Mouse (Mus musculus) splenic B cell, adult 2 months (primary cell): ENCODE data around the gene Gm4858.
"Not testable (repeated sequence)": the region's sequence is repeated elsewhere in the genome, so short reads cannot be mapped to it uniquely, and the experiment has no call there.

ENCODE experiments used
- DNase-seq: peaks from one replicate; pipeline ENCODE4 v3.0.0-alpha.2; 2011; ENCODE audit warnings: low read depth, low spot score
- H3K27me3 ChIP-seq: 2 replicates; pipeline ENCODE4 v1.6.1; 2012; ENCODE audit warnings: mild to moderate bottlenecking, low read length, moderate library complexity, mixed read lengths; ENCODE audit not compliant: control insufficient read depth, poor library complexity, insufficient read depth, severe bottlenecking
- H3K36me3 ChIP-seq: 2 replicates; pipeline ENCODE4 v1.6.1; 2012; ENCODE audit warnings: mild to moderate bottlenecking, low read length, moderate library complexity, mixed read lengths; ENCODE audit not compliant: control insufficient read depth, poor library complexity, insufficient read depth, severe bottlenecking

Gm4858 gene

DNA sequence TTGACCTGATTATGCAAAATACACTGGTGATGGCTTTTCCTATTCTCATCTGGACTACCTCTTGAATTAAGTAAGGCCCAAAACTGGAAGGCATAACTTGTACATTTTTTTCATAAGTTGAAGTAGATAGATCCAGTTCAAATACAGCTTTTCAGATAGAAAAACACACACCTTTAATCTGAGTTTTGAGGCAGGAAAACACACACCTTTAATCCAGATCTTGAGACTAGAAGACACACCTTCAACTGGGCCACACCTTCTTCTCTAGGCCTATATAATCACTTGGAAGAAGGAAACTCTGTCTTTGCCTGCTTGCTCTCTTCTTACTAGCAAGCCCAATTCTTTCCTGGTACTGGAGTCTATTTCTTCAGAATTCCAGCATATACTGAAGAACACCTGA is at the start of gene Gm4858:
TSS of gene Gm4858 (plus strand) at position 301 of the 400 bp plus-strand sequence.
- not testable (repeated sequence) for H3K27me3 ChIP-seq, H3K36me3 ChIP-seq, DNase-seq

GRCm38 (mm10) chr3:93018960-93019359 is 49.7 kb upstream of the Gm4858 start, which contains the start of gene Lce1m:
Lce1m (minus strand) TSS chr3:93019060.
- DNase-seq, result no peak
- H3K36me3 ChIP-seq, result no peaks in the 10 kb centered on the region

GRCm38 (mm10) chr3:93021171-93021570 is 47.5 kb upstream of the Gm4858 start:
- DNase-seq, result no peak
- no peaks in the 10 kb centered on the region for H3K36me3 ChIP-seq

More at GRCm38 (mm10) chr3:93018960-93019359, 49.7 kb upstream of the Gm4858 start, which contains the start of gene Lce1m:
- no peaks in the 10 kb centered on the region for H3K27me3 ChIP-seq

DNA sequence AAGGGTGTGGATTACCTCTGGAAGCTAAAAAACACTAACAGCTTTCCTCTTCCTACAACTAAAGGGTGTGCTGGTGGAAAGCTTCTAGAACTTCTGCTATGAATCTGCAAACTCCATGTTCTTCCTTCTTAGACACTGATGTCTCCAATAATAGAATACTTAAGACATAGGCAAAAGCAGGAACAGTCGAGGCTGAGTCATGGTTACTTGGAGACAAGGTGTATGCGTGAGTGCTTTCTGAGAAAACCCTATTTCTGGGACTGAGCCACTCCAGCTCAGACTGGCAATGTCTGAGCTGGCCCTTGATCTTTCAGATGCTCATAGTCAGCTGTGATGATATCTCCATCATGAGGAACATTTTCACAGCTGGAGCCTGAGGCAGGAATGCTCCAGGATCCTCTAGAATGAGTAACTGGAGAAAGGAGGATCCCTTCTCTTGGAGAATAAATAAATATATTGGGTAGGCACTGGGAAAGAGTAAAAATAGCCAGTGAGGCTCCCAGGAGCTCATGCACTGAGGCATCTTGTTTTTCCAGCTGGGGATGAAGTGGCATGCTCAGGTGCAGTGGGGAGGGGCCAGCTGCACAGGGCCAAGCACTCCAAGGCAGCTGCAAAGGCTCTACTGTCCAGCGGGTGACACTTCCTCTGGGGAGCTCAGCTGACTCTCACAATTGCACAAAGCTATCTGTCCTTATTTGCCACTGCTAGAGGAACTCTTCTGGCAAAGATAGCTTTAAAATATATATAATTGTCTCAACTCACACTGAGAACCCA is 45.0 kb upstream of the Gm4858 start:
- Histone ChIP-seq H3K27me3 (no peaks in the 10 kb centered on the region), H3K36me3 (no peaks in the 10 kb centered on the region)
- DNase-seq, result no peak

More at GRCm38 (mm10) chr3:93021171-93021570, 47.5 kb upstream of the Gm4858 start:
- no peaks in the 10 kb centered on the region for H3K27me3 ChIP-seq

DNA sequence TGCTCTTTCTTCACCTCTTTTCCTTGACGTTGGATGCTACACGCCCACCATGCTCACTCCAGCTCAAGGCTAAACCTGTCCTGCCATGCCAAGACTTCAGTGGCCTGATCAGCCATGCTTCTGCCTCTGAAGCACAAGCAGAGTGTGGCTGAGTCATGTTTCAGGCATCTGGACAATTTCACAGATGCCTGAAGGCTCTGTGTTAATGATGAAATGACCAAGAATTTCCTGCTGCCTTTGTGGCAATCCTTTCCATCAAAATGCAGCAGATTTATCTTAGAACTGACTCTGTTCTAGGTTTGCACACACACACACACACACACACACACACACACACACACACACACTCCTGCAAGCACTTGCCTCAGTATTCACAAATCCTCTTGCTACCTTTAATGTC is 43.1 kb upstream of the Gm4858 start:
- Histone ChIP-seq H3K36me3 (no peaks in the 10 kb centered on the region), H3K27me3 (no peaks in the 10 kb centered on the region)
- no peak for DNase-seq

DNA sequence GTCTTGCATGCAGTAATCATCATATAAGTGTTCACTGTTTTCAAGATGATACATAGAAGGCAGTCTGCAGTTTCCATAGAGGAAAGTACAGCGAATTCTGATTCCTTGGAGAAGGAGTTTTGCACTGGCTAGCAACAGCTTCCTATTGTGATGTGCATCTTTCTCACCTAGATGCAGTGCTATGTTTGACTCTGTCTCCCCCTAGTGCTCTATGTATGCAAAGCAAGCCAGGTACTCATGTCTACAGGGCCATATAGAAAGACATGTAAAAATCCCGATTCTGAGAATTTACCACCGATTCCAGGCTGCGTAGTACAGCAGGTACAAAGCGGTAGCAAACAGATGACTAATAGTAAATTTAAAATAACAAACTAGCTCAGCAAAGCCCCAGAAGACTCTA is 37.2 kb upstream of the Gm4858 start:
- DNase-seq, result no peak
- H3K27me3 ChIP-seq, result no peaks in the 10 kb centered on the region
- no peaks in the 10 kb centered on the region for H3K36me3 ChIP-seq

GRCm38 (mm10) chr3:93050182-93050581 is 18.4 kb upstream of the Gm4858 start:
- Histone ChIP-seq H3K36me3 (no peaks in the 10 kb centered on the region), H3K27me3 (no peaks in the 10 kb centered on the region)
- DNase-seq, result no peak

DNA sequence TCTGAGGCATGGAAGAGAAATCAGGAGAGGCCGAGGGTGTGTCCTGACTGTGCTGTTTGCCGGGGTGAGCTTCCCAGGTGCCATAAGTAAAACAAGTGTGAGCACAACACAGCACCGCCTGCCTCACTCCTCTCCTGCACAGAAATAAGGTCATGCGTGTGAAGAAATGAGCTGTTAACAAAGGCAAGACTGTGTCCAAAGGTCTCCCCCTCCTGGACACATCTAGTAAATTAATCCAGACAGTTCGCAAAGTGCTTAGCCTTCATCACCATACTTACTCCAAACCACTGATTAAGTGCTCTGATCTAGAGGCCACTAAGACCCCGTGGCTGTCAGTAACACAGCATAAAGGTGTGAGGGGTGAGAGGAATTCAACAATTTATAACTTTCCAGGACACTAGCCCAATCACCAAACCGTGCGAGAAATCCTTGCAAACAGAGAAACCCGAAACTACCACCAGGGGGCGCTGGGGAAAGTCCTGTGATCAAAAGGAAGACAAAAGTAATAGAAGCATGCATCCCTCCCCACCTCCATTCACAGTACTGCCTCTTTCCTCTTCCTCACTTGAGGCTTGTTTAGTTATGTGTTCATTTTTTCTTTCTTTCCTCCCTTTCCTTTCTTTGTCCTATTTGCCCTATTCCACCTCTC is 15.7 kb upstream of the Gm4858 start:
- no peaks in the 10 kb centered on the region for H3K36me3 ChIP-seq
- no peak for DNase-seq
- no peaks in the 10 kb centered on the region for H3K27me3 ChIP-seq

DNA sequence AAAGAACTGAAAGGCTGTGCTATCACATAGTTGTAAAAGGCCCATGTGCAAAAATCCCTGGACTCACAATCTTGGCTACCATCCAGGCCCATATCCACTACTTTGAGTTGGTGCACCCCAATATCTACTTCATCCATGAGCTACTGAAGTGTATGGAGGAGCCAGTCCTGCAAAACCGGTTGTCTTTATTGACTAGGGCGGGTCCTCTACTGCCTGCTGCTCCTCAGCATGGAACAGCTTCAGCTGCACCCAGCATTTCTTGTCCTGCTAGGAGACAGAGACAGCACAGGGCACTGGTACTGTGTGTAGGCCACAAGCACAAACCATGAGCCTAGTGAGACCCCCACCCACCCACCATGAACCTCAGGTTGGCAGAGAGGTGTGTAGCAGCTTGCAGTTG is 18.0 kb downstream of the Gm4858 start:
- Histone ChIP-seq H3K27me3 (no peaks in the 10 kb centered on the region), H3K36me3 (no peaks in the 10 kb centered on the region)
- DNase-seq, result no peak

GRCm38 (mm10) chr3:93093581-93093980 is 25.0 kb downstream of the Gm4858 start:
- H3K36me3 ChIP-seq, H3K27me3 ChIP-seq, DNase-seq: not testable (repeated sequence)

- no peak for DNase-seq
- Histone ChIP-seq H3K27me3 (no peaks in the 10 kb centered on the region), H3K36me3 (no peaks in the 10 kb centered on the region)
Observed at GRCm38 (mm10) chr3:93096447-93096846, 27.8 kb downstream of the Gm4858 start.

GRCm38 (mm10) chr3:93111668-93112067 is 43.0 kb downstream of the Gm4858 start:
- Histone ChIP-seq H3K27me3 (no peaks in the 10 kb centered on the region), H3K36me3 (no peaks in the 10 kb centered on the region)
- DNase-seq, result no peak

GRCm38 (mm10) chr3:93114481-93114880 is 45.9 kb downstream of the Gm4858 start:
- DNase-seq, result peak; percentile 3
- Histone ChIP-seq H3K36me3 (no peaks in the 10 kb centered on the region), H3K27me3 (no peaks in the 10 kb centered on the region)

- Histone ChIP-seq H3K36me3 (no peaks in the 10 kb centered on the region), H3K27me3 (no peaks in the 10 kb centered on the region)
- DNase-seq, result no peak
Observed at GRCm38 (mm10) chr3:93119101-93119500, 50.5 kb downstream of the Gm4858 start.
